Mouse (Mus musculus) ES-E14 (cell line): Measurements from ENCODE around the gene Enpp6.

Experiments
- CHD2 ChIP-seq: IDR thresholded peaks from 2 replicates; pipeline ENCODE4 v1.6.1; 2014; ENCODE audit warnings: mild to moderate bottlenecking, low read depth, low read length, inconsistent platforms
- HCFC1 ChIP-seq: IDR thresholded peaks from 2 replicates; pipeline ENCODE4 v1.6.1; 2012; ENCODE audit warnings: low read length, inconsistent platforms, borderline replicate concordance; ENCODE audit not compliant: insufficient read depth
- ZC3H11A ChIP-seq: IDR thresholded peaks from 2 replicates; pipeline ENCODE4 v1.6.1; 2012; ENCODE audit warnings: low read depth, mild to moderate bottlenecking, inconsistent platforms, low read length, borderline replicate concordance
- ZNF384 ChIP-seq: IDR thresholded peaks from 2 replicates; pipeline ENCODE4 v1.6.1; 2012; ENCODE audit warnings: low read depth, low read length, inconsistent platforms

- TF ChIP-seq ZC3H11A (no peak), ZNF384 (no peak), CHD2 (no peak), HCFC1 (no peak)
Observed at GRCm38 (mm10) chr8:47067121-47067520, 80.4 kb downstream of the Enpp6 start.
